Mouse (Mus musculus) heart, adult 2 months (tissue): ENCODE results near the gene Skil. TPM values are rescaled to one million over a fixed set of nuclear protein-coding genes. Genes with fewer than 3 reads are reported as not detected.
A peak's percentile ranks its signal among the peaks of the same experiment; 100 is the strongest.

Experiments used
- DNase-seq, 2 experiments: peaks; one replicate each; pipeline ENCODE4 v3.0.0; 2021
- H3K27ac ChIP-seq: fragments of 200-600 bp; 2 replicates; pipeline ENCODE4 v1.8.1; 2022
- H3K27me3 ChIP-seq: fragments of 200-500 bp; 2 replicates; pipeline ENCODE4 v1.6.1; 2012; ENCODE audit warnings: mild to moderate bottlenecking, low read length, inconsistent platforms, mixed read lengths; ENCODE audit not compliant: control insufficient read depth, insufficient read depth
- H3K36me3 ChIP-seq: fragments of 200-500 bp; 2 replicates; pipeline ENCODE4 v1.6.1; 2012; ENCODE audit warnings: low read length, inconsistent platforms; ENCODE audit not compliant: control insufficient read depth, insufficient read depth
- H3K4me1 ChIP-seq: fragments of 200-500 bp; 2 replicates; pipeline ENCODE4 v1.6.1; 2011; ENCODE audit warnings: low read length; ENCODE audit not compliant: control insufficient read depth, insufficient read depth
- H3K4me3 ChIP-seq: fragments of 200-600 bp; 2 replicates; pipeline ENCODE4 v1.8.1; 2022
- H3K79me2 ChIP-seq: fragments of 200-500 bp; replicated peaks from 2 replicates; pipeline ENCODE4 v1.6.1; 2012; ENCODE audit warnings: mild to moderate bottlenecking, inconsistent platforms, low read length, moderate library complexity, mixed read lengths; ENCODE audit not compliant: control insufficient read depth, insufficient read depth
- H3K9ac ChIP-seq: fragments of 200-500 bp; 2 replicates; pipeline ENCODE4 v1.6.1; 2012; ENCODE audit warnings: low read depth, mild to moderate bottlenecking, control low read depth, inconsistent platforms, low read length, mixed read lengths
- CTCF ChIP-seq: fragments of 200-600 bp; IDR thresholded peaks from 2 replicates; pipeline ENCODE4 v1.8.1; 2022; ENCODE audit warnings: antibody characterized with exemption, mild to moderate bottlenecking, moderate library complexity
- EP300 ChIP-seq: fragments of 200-500 bp; IDR thresholded peaks from 2 replicates; pipeline ENCODE4 v1.6.1; 2011; ENCODE audit warnings: low read depth, low read length, control low read depth; ENCODE audit not compliant: insufficient read depth
- POLR2A ChIP-seq: fragments of 200-500 bp; IDR thresholded peaks from 2 replicates; pipeline ENCODE4 v1.6.1; 2011; ENCODE audit warnings: mild to moderate bottlenecking, low read depth, low read length, control low read depth; ENCODE audit not compliant: insufficient read depth
- WGBS: fragments of 180-500 bp; shearing (Covaris S2); methylation state at CpG from one replicate; pipeline ENCODE4 v1.1.7; 2018; 5-methylcytosine and 5-hydroxymethylcytosine counted together
- intact Hi-C: fragments of 180-260 bp; cut with DNase I; formaldehyde crosslinking; loops from one replicate; pipeline ENCODE4 v1.15.1; 2025
- long read RNA-seq: library from polyadenylated mRNA; stranded (forward); transcript quantifications from one replicate; pipeline ENCODE4 v2.0.0, GENCODE M21; 2021
- polyA plus RNA-seq: library from polyadenylated mRNA; depleted of rRNA; stranded (reverse); fragments of >200 nt; gene quantifications from 2 replicates; pipeline ENCODE4 v1.2.3, GENCODE M21; 2012; rRNA removed
- total RNA-seq, 2 experiments: library from RNA; stranded (reverse); gene quantifications; 2 replicates each; pipeline ENCODE4 v1.2.3; 2021

Gene Skil
- total RNA-seq (10 to 100 TPM; 14.2 to 15.4 TPM), polyA plus RNA-seq (8.0 and 13.8 TPM in 2 replicates)
- long read RNA-seq, full-length matches to known transcripts = 5 of 7 reads
- long read RNA-seq, partial matches to known transcripts = 0 of 7 reads
- long read RNA-seq, other reads (novel, unspliced or antisense) = 2 of 7 reads

GRCm38 (mm10) chr3:31094531-31095178, at the start of gene Skil:
Gene Skil (plus strand): TSS chr3:31095058.
- under 1% methylated on average over 53 of the region's 109 CpGs for WGBS
- H3K4me1 ChIP-seq = peaks cover 11% of the 10 kb centered on the region
- intact Hi-C loops = loop anchor here (1.0 to 10.0 kb wide), 4 partner anchors 37 to 300 kb away; partner anchors contain the start of genes Phc3 and Sec62
- peak within 1 kb of the TSS; percentile 96 for H3K4me3 ChIP-seq
- no peaks in the 10 kb centered on the region for H3K79me2 ChIP-seq
- TF ChIP-seq CTCF = no peak
- TF ChIP-seq POLR2A = 0 out of 2 replicates have a peak, but pooled peaks have one; percentile 21
- peaks cover 22% of the 10 kb centered on the region for H3K36me3 ChIP-seq
- peak; percentile 95 to 97 for DNase-seq
- no peaks in the 10 kb centered on the region for H3K27me3 ChIP-seq
- peak within 1 kb of the TSS; percentile 92 for H3K9ac ChIP-seq
- peak within 1 kb of the TSS; percentile 99 for H3K27ac ChIP-seq

- intact Hi-C loops = loop anchor here (2.0 kb wide), 1 partner anchor 92 kb away; no protein-coding TSS in a partner anchor
- Histone ChIP-seq H3K4me3 (no peak overlapping the region), H3K4me1 (no peaks in the 10 kb centered on the region), H3K9ac (no peak overlapping the region), H3K27me3 (no peaks in the 10 kb centered on the region), H3K27ac (no peak overlapping the region), H3K36me3 (no peaks in the 10 kb centered on the region), H3K79me2 (no peaks in the 10 kb centered on the region)
- 69% methylated on average over 3 of the region's 3 CpGs for WGBS
- DNase-seq = no peak
- TF ChIP-seq POLR2A (no peak), CTCF (peak; percentile 66), EP300 (no peak)
Measured at GRCm38 (mm10) chr3:31047263-31047662, 47.6 kb upstream of the Skil start.

- no peaks in the 10 kb centered on the region for H3K27me3 ChIP-seq
- no peak overlapping the region for H3K27ac ChIP-seq
- H3K79me2 ChIP-seq = no peaks in the 10 kb centered on the region
- H3K4me1 ChIP-seq = no peaks in the 10 kb centered on the region
- no peak for DNase-seq
- no peak overlapping the region for H3K9ac ChIP-seq
- intact Hi-C loops = no loop called here
- H3K36me3 ChIP-seq = no peaks in the 10 kb centered on the region
- TF ChIP-seq EP300 = no peak
- TF ChIP-seq POLR2A = no peak
- 0 out of 2 replicates have a peak, but pooled peaks have one; percentile 9 for TF ChIP-seq CTCF
- H3K4me3 ChIP-seq = no peak overlapping the region
- 80% methylated on average over 5 of the region's 5 CpGs for WGBS
Measured at GRCm38 (mm10) chr3:31049087-31049486, 45.8 kb upstream of the Skil start.

GRCm38 (mm10) chr3:31050375-31050774, 44.5 kb upstream of the Skil start:
- no peak for TF ChIP-seq EP300
- TF ChIP-seq POLR2A = no peak
- no peak for TF ChIP-seq CTCF
- WGBS = 56% methylated on average over 7 of the region's 7 CpGs
- intact Hi-C loops = no loop called here

GRCm38 (mm10) chr3:31051730-31052129, 43.1 kb upstream of the Skil start:
- no peaks in the 10 kb centered on the region for H3K27me3 ChIP-seq
- H3K4me3 ChIP-seq = no peak overlapping the region
- WGBS = 70% methylated on average over 9 of the region's 9 CpGs
- no peaks in the 10 kb centered on the region for H3K4me1 ChIP-seq
- no peak for DNase-seq
- intact Hi-C loops = no loop called here
- TF ChIP-seq EP300 = no peak
- TF ChIP-seq CTCF = no peak
- TF ChIP-seq POLR2A = no peak
- no peak overlapping the region for H3K27ac ChIP-seq
- H3K9ac ChIP-seq = no peak overlapping the region
- no peaks in the 10 kb centered on the region for H3K79me2 ChIP-seq
- H3K36me3 ChIP-seq = no peaks in the 10 kb centered on the region

More at GRCm38 (mm10) chr3:31050375-31050774, 44.5 kb upstream of the Skil start:
- no peaks in the 10 kb centered on the region for H3K36me3 ChIP-seq
- H3K27ac ChIP-seq = no peak overlapping the region
- no peak for DNase-seq
- H3K9ac ChIP-seq = no peak overlapping the region
- H3K79me2 ChIP-seq = no peaks in the 10 kb centered on the region
- no peaks in the 10 kb centered on the region for H3K4me1 ChIP-seq
- no peak overlapping the region for H3K4me3 ChIP-seq
- no peaks in the 10 kb centered on the region for H3K27me3 ChIP-seq

- H3K36me3 ChIP-seq = no peaks in the 10 kb centered on the region
Measured at GRCm38 (mm10) chr3:31053191-31053590, 41.7 kb upstream of the Skil start.

More at GRCm38 (mm10) chr3:31053191-31053590, 41.7 kb upstream of the Skil start:
- no peaks in the 10 kb centered on the region for H3K4me1 ChIP-seq
- no peak for DNase-seq
- no peak for TF ChIP-seq EP300
- no peak for TF ChIP-seq POLR2A
- no peak for TF ChIP-seq CTCF
- H3K27me3 ChIP-seq = no peaks in the 10 kb centered on the region
- H3K9ac ChIP-seq = no peak overlapping the region
- WGBS = 73% methylated on average over 9 of the region's 9 CpGs
- intact Hi-C loops = no loop called here
- H3K79me2 ChIP-seq = no peaks in the 10 kb centered on the region
- no peak overlapping the region for H3K4me3 ChIP-seq
- no peak overlapping the region for H3K27ac ChIP-seq
